8 mouse cellular contexts compared by ENCODE assay signal in genomic region chr13:98316480-98317245, GRCm38 (mm10). TPM values are rescaled to one million over a fixed set of nuclear protein-coding genes. Genes with fewer than 3 reads are reported as not detected.
DNase-seq lines count a peak whose midpoint lies in the region; ATAC-seq and TF ChIP-seq lines count a peak whose summit lies in the region.

Gene Btf3 (minus strand): TSS chr13:98317006.

- no peak for TF ChIP-seq EP300 in lung, postnatal 0 days (IDR thresholded peaks at IDR 0.05)

- H3K9ac ChIP-seq in lung, postnatal 0 days (replicated peaks; ENCODE audit: low read depth): peak within 1 kb of the TSS; percentile 94

- H3K4me1 ChIP-seq in hindbrain, embryonic 10.5 days (replicated peaks): peaks cover 17% of the 10 kb centered on the region
- H3K4me1 ChIP-seq in lung, postnatal 0 days (ENCODE audit: insufficient read depth, low read depth, low read length): peaks cover 7% of the 10 kb centered on the region; the same call in 1 of the 2 replicates

- TF ChIP-seq CTCF in lung, postnatal 0 days (IDR thresholded peaks at IDR 0.05): no peak; the same call in 1 of the 2 replicates

- WGBS in hindbrain, embryonic 10.5 days: under 1% methylated on average over 90 of the region's 90 CpGs
- WGBS in lung, postnatal 0 days: under 1% methylated on average over 73 of the region's 90 CpGs

- H3K27me3 ChIP-seq in hindbrain, embryonic 10.5 days (ENCODE audit: insufficient read depth, poor library complexity, severe bottlenecking): no peaks in the 10 kb centered on the region
- H3K27me3 ChIP-seq in lung, postnatal 0 days (replicated peaks; ENCODE audit: insufficient read depth, low read length): no peaks in the 10 kb centered on the region

- peak within 1 kb of the TSS; percentile 97 for H3K27ac ChIP-seq in hindbrain, embryonic 10.5 days
- H3K27ac ChIP-seq in lung, postnatal 0 days (ENCODE audit: low read length): peak within 1 kb of the TSS; percentile 98

- peak; percentile 97 for ATAC-seq in frontal cortex, adult (ENCODE audit: low TSS enrichment)
- ATAC-seq in lung, postnatal 0 days: peak; percentile 92

- H3K36me3 ChIP-seq in hindbrain, embryonic 10.5 days: peaks cover 35% of the 10 kb centered on the region
- peaks cover 12% of the 10 kb centered on the region for H3K36me3 ChIP-seq in lung, postnatal 0 days (ENCODE audit: insufficient read depth, low read length)

- peak within 1 kb of the TSS; percentile 69 for H3K4me2 ChIP-seq in lung, postnatal 0 days (replicated peaks; ENCODE audit: low read depth, low read length)

- H3K9me3 ChIP-seq in hindbrain, embryonic 10.5 days: no peaks in the 10 kb centered on the region
- no peaks in the 10 kb centered on the region for H3K9me3 ChIP-seq in lung, postnatal 0 days (ENCODE audit: low read length)

- peak within 1 kb of the TSS; percentile 100 for H3K4me3 ChIP-seq in hindbrain, embryonic 10.5 days
- peak within 1 kb of the TSS; percentile 94 for H3K4me3 ChIP-seq in lung, postnatal 0 days (ENCODE audit: low read depth, low read length)

- DNase-seq in MN1 (ENCODE audit: low spot score): peak; percentile 97
- DNase-seq in cerebellum, adult 9-10 months: peak; percentile 92
- DNase-seq in hindbrain, embryonic 10.5 days (ENCODE audit: low spot score): peak; percentile 95
- peak; percentile 93 for DNase-seq in layer of hippocampus, adult 9-11 months
- peak; percentile 97 for DNase-seq in lung, postnatal 0 days (ENCODE audit: low spot score)
- DNase-seq in ovary, postnatal 14 days (ENCODE audit: low spot score): peak; percentile 86
- DNase-seq in thymus, postnatal 14 days: peak; percentile 92

RNA-seq across cellular contexts. Expression of gene Btf3, which starts in this region (rescaled TPM):
- 664 and 711 TPM in 2 replicates for polyA plus RNA-seq in hindbrain, embryonic 10.5 days (2016; fragmentation: Nextera tagmentation; extraction: Ambion mirVana)
- 499 and 511 TPM in 2 replicates for polyA plus RNA-seq in lung, postnatal 0 days (2015; fragmentation: Nextera tagmentation; extraction: Ambion mirVana)

Comparison
In these comparisons a context has a peak if more than half of its experiments do, and no peak if none do; other contexts are left out.
1. Peak in every context shown above with its lines: DNase-seq, ATAC-seq, H3K4me3 ChIP-seq and H3K27ac ChIP-seq.